Mouse (Mus musculus) heart, embryonic 13.5 days (tissue): Measurements from ENCODE around the gene Lmf2. TPM values are rescaled to one million over a fixed set of nuclear protein-coding genes. Genes with fewer than 3 reads are reported as not detected.
A peak's percentile ranks its signal among the peaks of the same experiment; 100 is the strongest.

ENCODE experiments used
- ATAC-seq: fragments of 200-750 bp; cut with Nextera tagmentation; 2 replicates; pipeline ENCODE4 v1.8.0; 2017; ENCODE audit warnings: moderate TSS enrichment; ENCODE audit not compliant: insufficient number of reproducible peaks, low FRiP score, low TSS enrichment; ENCODE audit errors: extremely low read depth
- H3K27ac ChIP-seq: fragments of 300-500 bp; sonication (generic); replicated peaks from 2 replicates; pipeline ENCODE4 v1.5.1; 2015; ENCODE audit warnings: moderate library complexity, mild to moderate bottlenecking, inconsistent platforms
- H3K27me3 ChIP-seq: fragments of 300-500 bp; sonication (generic); replicated peaks from 2 replicates; pipeline ENCODE4 v1.6.1; 2015; ENCODE audit warnings: mild to moderate bottlenecking, inconsistent platforms
- H3K36me3 ChIP-seq: fragments of 300-500 bp; sonication (generic); 2 replicates; pipeline ENCODE4 v1.6.1; 2015; ENCODE audit warnings: mild to moderate bottlenecking, inconsistent platforms
- H3K4me1 ChIP-seq: fragments of 300-500 bp; sonication (generic); 2 replicates; pipeline ENCODE4 v1.6.1; 2015; ENCODE audit warnings: inconsistent platforms
- H3K4me2 ChIP-seq: fragments of 300-500 bp; sonication (generic); 2 replicates; pipeline ENCODE4 v1.6.1; 2015; ENCODE audit warnings: inconsistent platforms, mild to moderate bottlenecking, moderate library complexity
- H3K4me3 ChIP-seq: fragments of 300-500 bp; sonication (generic); 2 replicates; pipeline ENCODE4 v1.5.1; 2015; ENCODE audit warnings: moderate library complexity, mild to moderate bottlenecking, inconsistent platforms
- H3K9ac ChIP-seq: fragments of 300-500 bp; sonication (generic); 2 replicates; pipeline ENCODE4 v1.6.1; 2015; ENCODE audit warnings: inconsistent platforms, mild to moderate bottlenecking, moderate library complexity
- H3K9me3 ChIP-seq: fragments of 300-500 bp; sonication (generic); 2 replicates; pipeline ENCODE4 v1.6.1; 2016; ENCODE audit warnings: inconsistent platforms
- WGBS: fragments of 180-500 bp; shearing (Covaris S2); methylation state at CpG from one replicate; pipeline ENCODE4 v1.1.7; 2015; ENCODE audit warnings: mixed read lengths; 5-methylcytosine and 5-hydroxymethylcytosine counted together
- microRNA-seq: library from miRNA; unstranded; fragments of <30 nt; microRNA quantifications from one replicate; pipeline ENCODE4, GENCODE M21; 2016
- polyA plus RNA-seq: library from polyadenylated mRNA; unstranded; fragments of >200 nt; fragmentation: Nextera tagmentation; extraction: Ambion mirVana; gene quantifications from 2 replicates; pipeline ENCODE4 v1.2.1, GENCODE M21; 2015

Gene Lmf2
- polyA plus RNA-seq, 1 experiment from 2014 or later: 46.2 TPM

- Histone ChIP-seq H3K4me1 (peaks cover 44% of the 10 kb centered on the region), H3K9me3 (no peaks in the 10 kb centered on the region), H3K36me3 (no peaks in the 10 kb centered on the region), H3K9ac (peak overlapping the region; percentile 95), H3K27ac (peak overlapping the region; percentile 55), H3K4me3 (peak overlapping the region; percentile 75), H3K27me3 (no peaks in the 10 kb centered on the region), H3K4me2 (peak overlapping the region; percentile 91)
- no peak for ATAC-seq
- WGBS: under 1% methylated on average over 57 of the region's 58 CpGs
Observed at GRCm38 (mm10) chr15:89314511-89315189, 40.8 kb downstream of the Lmf2 start.

GRCm38 (mm10) chr15:89314107-89314506 lies 41.4 kb downstream of the Lmf2 start:
- WGBS: 29% methylated on average over 3 of the region's 3 CpGs
- no peak for ATAC-seq

GRCm38 (mm10) chr15:89313359-89313758 lies 42.1 kb downstream of the Lmf2 start:
- H3K36me3 ChIP-seq: no peaks in the 10 kb centered on the region
- no peak for ATAC-seq
- peak overlapping the region; percentile 91 for H3K4me2 ChIP-seq
- peak overlapping the region; percentile 95 for H3K9ac ChIP-seq
- no peaks in the 10 kb centered on the region for H3K9me3 ChIP-seq
- H3K27ac ChIP-seq: no peak overlapping the region
- WGBS: 76% methylated on average over 4 of the region's 4 CpGs
- peak overlapping the region; percentile 75; the same call in 1 of the 2 replicates for H3K4me3 ChIP-seq
- H3K4me1 ChIP-seq: peaks cover 56% of the 10 kb centered on the region
- no peaks in the 10 kb centered on the region for H3K27me3 ChIP-seq

More at GRCm38 (mm10) chr15:89314107-89314506, 41.4 kb downstream of the Lmf2 start:
- H3K4me1 ChIP-seq: peaks cover 49% of the 10 kb centered on the region
- H3K9me3 ChIP-seq: no peaks in the 10 kb centered on the region
- peak overlapping the region; percentile 91 for H3K4me2 ChIP-seq
- H3K27ac ChIP-seq: no peak overlapping the region
- peak overlapping the region; percentile 95 for H3K9ac ChIP-seq
- peak overlapping the region; percentile 75 for H3K4me3 ChIP-seq
- H3K27me3 ChIP-seq: no peaks in the 10 kb centered on the region
- no peaks in the 10 kb centered on the region for H3K36me3 ChIP-seq

- Histone ChIP-seq H3K4me3 (no peak overlapping the region), H3K4me2 (no peak overlapping the region), H3K4me1 (peaks cover 57% of the 10 kb centered on the region), H3K9me3 (no peaks in the 10 kb centered on the region), H3K27ac (no peak overlapping the region), H3K36me3 (peaks cover 29% of the 10 kb centered on the region), H3K27me3 (no peaks in the 10 kb centered on the region), H3K9ac (no peak overlapping the region)
- WGBS: 64% methylated on average over 5 of the region's 6 CpGs
- no peak for ATAC-seq
Observed at GRCm38 (mm10) chr15:89309962-89310498, 45.4 kb downstream of the Lmf2 start.

GRCm38 (mm10) chr15:89308406-89309139 lies 46.9 kb downstream of the Lmf2 start:
- Histone ChIP-seq H3K27me3 (no peaks in the 10 kb centered on the region), H3K9me3 (no peaks in the 10 kb centered on the region), H3K27ac (no peak overlapping the region), H3K4me3 (no peak overlapping the region), H3K4me2 (no peak overlapping the region), H3K36me3 (peaks cover 44% of the 10 kb centered on the region), H3K9ac (no peak overlapping the region), H3K4me1 (peaks cover 49% of the 10 kb centered on the region)
- no peak for ATAC-seq
- WGBS: 83% methylated on average over 7 of the region's 7 CpGs

GRCm38 (mm10) chr15:89307461-89307860 lies 48.0 kb downstream of the Lmf2 start:
- H3K4me2 ChIP-seq: no peak overlapping the region
- H3K9ac ChIP-seq: no peak overlapping the region
- peaks cover 55% of the 10 kb centered on the region for H3K36me3 ChIP-seq
- H3K4me3 ChIP-seq: no peak overlapping the region
- WGBS: 87% methylated on average over 13 of the region's 13 CpGs
- no peak overlapping the region for H3K27ac ChIP-seq
- no peaks in the 10 kb centered on the region for H3K9me3 ChIP-seq
- ATAC-seq: no peak
- peaks cover 38% of the 10 kb centered on the region for H3K4me1 ChIP-seq
- H3K27me3 ChIP-seq: no peaks in the 10 kb centered on the region

- Histone ChIP-seq H3K9me3 (no peaks in the 10 kb centered on the region), H3K4me3 (no peak overlapping the region), H3K4me2 (no peak overlapping the region), H3K36me3 (peaks cover 70% of the 10 kb centered on the region), H3K9ac (no peak overlapping the region), H3K4me1 (peaks cover 31% of the 10 kb centered on the region), H3K27ac (no peak overlapping the region), H3K27me3 (no peaks in the 10 kb centered on the region)
- 87% methylated on average over 1 of the region's 1 CpGs for WGBS
- ATAC-seq: no peak
Observed at GRCm38 (mm10) chr15:89305966-89306365, 49.5 kb downstream of the Lmf2 start.

Small RNA genes within 50 kb of the gene (microRNA-seq; reads per million reads assigned to microRNA genes)
- gene Mir6959: not detected

Other genes with a start within 250 kb of the Lmf2 start
- gene Tubgcp6, start 232.5 kb downstream of the Lmf2 start, polyA plus RNA-seq: 8.9 and 10.7 TPM in 2 replicates
- gene Hdac10, start 227.0 kb downstream of the Lmf2 start, polyA plus RNA-seq: 14.0 and 15.0 TPM in 2 replicates
- gene Mapk12, start 215.0 kb downstream of the Lmf2 start, polyA plus RNA-seq: 19.0 and 20.4 TPM in 2 replicates
- 3.8 and 4.0 TPM in 2 replicates for gene Mapk11, start 206.0 kb downstream of the Lmf2 start, polyA plus RNA-seq
- gene Plxnb2, start 174.9 kb downstream of the Lmf2 start, polyA plus RNA-seq: 84.6 and 99.0 TPM in 2 replicates
- gene Dennd6b, start 159.2 kb downstream of the Lmf2 start, polyA plus RNA-seq: 17.4 and 17.9 TPM in 2 replicates
- gene Ppp6r2, start 144.1 kb downstream of the Lmf2 start, polyA plus RNA-seq: 20.5 and 20.8 TPM in 2 replicates
- 34.3 and 38.3 TPM in 2 replicates for gene Sbf1, start 40.3 kb downstream of the Lmf2 start, polyA plus RNA-seq
- 0.66 and 0.85 TPM in 2 replicates for gene Adm2, start 32.9 kb downstream of the Lmf2 start, polyA plus RNA-seq
- 0.34 TPM in 1 of 2 replicates, not detected in the other for gene Miox, start 21.3 kb downstream of the Lmf2 start, polyA plus RNA-seq
- 94.1 and 109 TPM in 2 replicates for gene Ncaph2, start 60 bp upstream of the Lmf2 start, polyA plus RNA-seq
- 7.1 and 7.2 TPM in 2 replicates for gene Sco2, start 18.2 kb upstream of the Lmf2 start, polyA plus RNA-seq
- gene Tymp, start 21.4 kb upstream of the Lmf2 start, polyA plus RNA-seq: 0.99 and 1.0 TPM in 2 replicates
- 0.28 and 0.76 TPM in 2 replicates for gene Odf3b, start 23.6 kb upstream of the Lmf2 start, polyA plus RNA-seq
- 0.04 TPM in 1 of 2 replicates, not detected in the other for gene Klhdc7b, start 29.3 kb upstream of the Lmf2 start, polyA plus RNA-seq
- gene Syce3, start 54.8 kb upstream of the Lmf2 start, polyA plus RNA-seq: not detected in 2 replicates
- 139 and 147 TPM in 2 replicates for gene Cpt1b, start 70.2 kb upstream of the Lmf2 start, polyA plus RNA-seq
- 2.4 and 3.0 TPM in 2 replicates for gene C730034F03Rik, start 73.9 kb upstream of the Lmf2 start, polyA plus RNA-seq
- 0.53 and 0.90 TPM in 2 replicates for gene Gm44502, start 74.0 kb upstream of the Lmf2 start, polyA plus RNA-seq
- 65.1 and 71.5 TPM in 2 replicates for gene Chkb, start 74.2 kb upstream of the Lmf2 start, polyA plus RNA-seq
- gene Mapk8ip2, start 98.3 kb upstream of the Lmf2 start, polyA plus RNA-seq: 0.27 and 0.45 TPM in 2 replicates
- 15.1 and 15.3 TPM in 2 replicates for gene Arsa, start 121.8 kb upstream of the Lmf2 start, polyA plus RNA-seq
- gene Shank3, start 144.0 kb upstream of the Lmf2 start, polyA plus RNA-seq: 1.7 and 2.0 TPM in 2 replicates
- 0.24 and 0.33 TPM in 2 replicates for gene Acr, start 212.7 kb upstream of the Lmf2 start, polyA plus RNA-seq
- 19.2 and 21.4 TPM in 2 replicates for gene Rabl2, start 236.3 kb upstream of the Lmf2 start, polyA plus RNA-seq